Mouse (Mus musculus): ENCODE data around the gene Cald1. TPM values are rescaled to one million over a fixed set of nuclear protein-coding genes. Genes with fewer than 3 reads are reported as not detected.

The Cald1 gene
- polyA plus RNA-seq, 1 experiment from 2014 or later: 301 TPM

- H3K4me3 ChIP-seq (ENCODE audit: low read depth, low read length): no peak overlapping the region
- no peak overlapping the region for H3K4me2 ChIP-seq (replicated peaks; ENCODE audit: low read depth)
- 73% methylated on average over 13 of the region's 13 CpGs for WGBS
- ATAC-seq (ENCODE audit: low FRiP score, low TSS enrichment) (no peak), DNase-seq (ENCODE audit: low spot score) (no peak)
- H3K4me1 ChIP-seq (replicated peaks; ENCODE audit: control insufficient read depth, insufficient read depth): no peaks in the 10 kb centered on the region
- TF ChIP-seq EP300 (optimal IDR thresholded peaks at IDR 0.05) (no peak), CTCF (IDR thresholded peaks at IDR 0.05; ENCODE audit: low read depth) (no peak)
- no peak overlapping the region for H3K9ac ChIP-seq (ENCODE audit: low read length)
- H3K27me3 ChIP-seq (ENCODE audit: control insufficient read depth, insufficient read depth, low read length): no peaks in the 10 kb centered on the region
- H3K27ac ChIP-seq (replicated peaks): no peak overlapping the region
- H3K9me3 ChIP-seq (ENCODE audit: control insufficient read depth, low read length): no peaks in the 10 kb centered on the region
- no peaks in the 10 kb centered on the region for H3K36me3 ChIP-seq (ENCODE audit: control insufficient read depth, insufficient read depth, low read length)
Observed at GRCm38 (mm10) chr6:34734940-34735695, 136.8 kb downstream of the Cald1 start.

- Histone ChIP-seq H3K4me1 (replicated peaks; ENCODE audit: control insufficient read depth, insufficient read depth) (no peaks in the 10 kb centered on the region), H3K4me2 (replicated peaks; ENCODE audit: low read depth) (no peak overlapping the region), H3K27me3 (ENCODE audit: control insufficient read depth, insufficient read depth, low read length) (no peaks in the 10 kb centered on the region), H3K9ac (ENCODE audit: low read length) (no peak overlapping the region), H3K27ac (replicated peaks) (no peak overlapping the region), H3K4me3 (ENCODE audit: low read depth, low read length) (no peak overlapping the region), H3K9me3 (ENCODE audit: control insufficient read depth, low read length) (no peaks in the 10 kb centered on the region), H3K36me3 (ENCODE audit: control insufficient read depth, insufficient read depth, low read length) (no peaks in the 10 kb centered on the region)
- TF ChIP-seq CTCF (IDR thresholded peaks at IDR 0.05; ENCODE audit: low read depth) (no peak), EP300 (optimal IDR thresholded peaks at IDR 0.05) (no peak)
- DNase-seq (ENCODE audit: low spot score): no peak
- no peak for ATAC-seq (ENCODE audit: low FRiP score, low TSS enrichment)
- WGBS: 41% methylated on average over 2 of the region's 2 CpGs
Observed at GRCm38 (mm10) chr6:34736934-34737333, 138.6 kb downstream of the Cald1 start.

GRCm38 (mm10) chr6:34743946-34744345 is 145.6 kb downstream of the Cald1 start:
- no peak for DNase-seq (ENCODE audit: low spot score)
- Histone ChIP-seq H3K27ac (replicated peaks) (no peak overlapping the region), H3K36me3 (ENCODE audit: control insufficient read depth, insufficient read depth, low read length) (no peaks in the 10 kb centered on the region; the same call in 1 of the 2 replicates), H3K4me1 (replicated peaks; ENCODE audit: control insufficient read depth, insufficient read depth) (no peaks in the 10 kb centered on the region), H3K9me3 (ENCODE audit: control insufficient read depth, low read length) (no peaks in the 10 kb centered on the region), H3K9ac (ENCODE audit: low read length) (no peak overlapping the region), H3K27me3 (ENCODE audit: control insufficient read depth, insufficient read depth, low read length) (no peaks in the 10 kb centered on the region), H3K4me2 (replicated peaks; ENCODE audit: low read depth) (no peak overlapping the region), H3K4me3 (ENCODE audit: low read depth, low read length) (no peak overlapping the region)
- peak; percentile 38; the same call in 1 of the 2 replicates for ATAC-seq (ENCODE audit: low FRiP score, low TSS enrichment)
- 31% methylated on average over 4 of the region's 4 CpGs for WGBS
- TF ChIP-seq EP300 (optimal IDR thresholded peaks at IDR 0.05) (no peak), CTCF (IDR thresholded peaks at IDR 0.05; ENCODE audit: low read depth) (no peak)

- H3K4me3 ChIP-seq (ENCODE audit: low read depth, low read length): no peak overlapping the region
- DNase-seq (ENCODE audit: low spot score): no peak
- H3K9ac ChIP-seq (ENCODE audit: low read length): no peak overlapping the region
- no peak for ATAC-seq (ENCODE audit: low FRiP score, low TSS enrichment)
- H3K27me3 ChIP-seq (ENCODE audit: control insufficient read depth, insufficient read depth, low read length): no peaks in the 10 kb centered on the region
- no peak overlapping the region for H3K27ac ChIP-seq (replicated peaks)
- WGBS: 71% methylated on average over 6 of the region's 6 CpGs
- no peaks in the 10 kb centered on the region for H3K4me1 ChIP-seq (replicated peaks; ENCODE audit: control insufficient read depth, insufficient read depth)
- H3K36me3 ChIP-seq (ENCODE audit: control insufficient read depth, insufficient read depth, low read length): no peaks in the 10 kb centered on the region; the same call in 1 of the 2 replicates
- TF ChIP-seq EP300 (optimal IDR thresholded peaks at IDR 0.05) (no peak), CTCF (IDR thresholded peaks at IDR 0.05; ENCODE audit: low read depth) (no peak)
- H3K4me2 ChIP-seq (replicated peaks; ENCODE audit: low read depth): no peak overlapping the region
- no peaks in the 10 kb centered on the region for H3K9me3 ChIP-seq (ENCODE audit: control insufficient read depth, low read length)
Observed at GRCm38 (mm10) chr6:34747846-34748245, 149.5 kb downstream of the Cald1 start.

- Histone ChIP-seq H3K4me3 (ENCODE audit: low read depth, low read length) (no peak overlapping the region), H3K27me3 (ENCODE audit: control insufficient read depth, insufficient read depth, low read length) (no peaks in the 10 kb centered on the region), H3K4me1 (replicated peaks; ENCODE audit: control insufficient read depth, insufficient read depth) (no peaks in the 10 kb centered on the region), H3K36me3 (ENCODE audit: control insufficient read depth, insufficient read depth, low read length) (no peaks in the 10 kb centered on the region; the same call in 1 of the 2 replicates), H3K9ac (ENCODE audit: low read length) (no peak overlapping the region), H3K27ac (replicated peaks) (no peak overlapping the region), H3K4me2 (replicated peaks; ENCODE audit: low read depth) (no peak overlapping the region), H3K9me3 (ENCODE audit: control insufficient read depth, low read length) (no peaks in the 10 kb centered on the region)
- TF ChIP-seq EP300 (optimal IDR thresholded peaks at IDR 0.05): no peak
- no peak for TF ChIP-seq CTCF (IDR thresholded peaks at IDR 0.05; ENCODE audit: low read depth)
- WGBS: 88% methylated on average over 11 of the region's 11 CpGs
- ATAC-seq (ENCODE audit: low FRiP score, low TSS enrichment) (no peak), DNase-seq (ENCODE audit: low spot score) (no peak)
Observed at GRCm38 (mm10) chr6:34748566-34748965, 150.3 kb downstream of the Cald1 start.

GRCm38 (mm10) chr6:34749526-34749925 is 151.2 kb downstream of the Cald1 start:
- no peak overlapping the region for H3K4me2 ChIP-seq (replicated peaks; ENCODE audit: low read depth)
- H3K27ac ChIP-seq (replicated peaks): no peak overlapping the region
- no peak overlapping the region for H3K4me3 ChIP-seq (ENCODE audit: low read depth, low read length)
- WGBS: 69% methylated on average over 6 of the region's 6 CpGs
- no peak for ATAC-seq (ENCODE audit: low FRiP score, low TSS enrichment)
- H3K27me3 ChIP-seq (ENCODE audit: control insufficient read depth, insufficient read depth, low read length): no peaks in the 10 kb centered on the region
- no peaks in the 10 kb centered on the region for H3K4me1 ChIP-seq (replicated peaks; ENCODE audit: control insufficient read depth, insufficient read depth)
- no peak for TF ChIP-seq EP300 (optimal IDR thresholded peaks at IDR 0.05)
- no peak for TF ChIP-seq CTCF (IDR thresholded peaks at IDR 0.05; ENCODE audit: low read depth)
- no peaks in the 10 kb centered on the region for H3K9me3 ChIP-seq (ENCODE audit: control insufficient read depth, low read length)
- no peaks in the 10 kb centered on the region; the same call in 1 of the 2 replicates for H3K36me3 ChIP-seq (ENCODE audit: control insufficient read depth, insufficient read depth, low read length)
- no peak overlapping the region for H3K9ac ChIP-seq (ENCODE audit: low read length)
- DNase-seq (ENCODE audit: low spot score): no peak
